Mouse (Mus musculus) heart, embryonic 16.5 days (tissue): ENCODE results near the gene Gm10277. TPM values are rescaled to one million over a fixed set of nuclear protein-coding genes. Genes with fewer than 3 reads are reported as not detected.

Experiments used
- ATAC-seq: fragments of 200-750 bp; cut with Nextera tagmentation; replicated peaks from 2 replicates; pipeline ENCODE4 v1.8.0; 2017; ENCODE audit warnings: moderate number of reproducible peaks; ENCODE audit not compliant: insufficient read depth, low FRiP score; ENCODE audit errors: extremely low read depth
- H3K27ac ChIP-seq: fragments of 300-500 bp; sonication (generic); 2 replicates; pipeline ENCODE4 v1.5.1; 2014; ENCODE audit warnings: mild to moderate bottlenecking, low read length, control low read depth, moderate library complexity
- H3K27me3 ChIP-seq: fragments of 300-500 bp; sonication (generic); 2 replicates; pipeline ENCODE4 v1.6.1; 2014; ENCODE audit warnings: low read length, mixed read lengths; ENCODE audit not compliant: control insufficient read depth, insufficient read depth
- H3K36me3 ChIP-seq: fragments of 300-500 bp; sonication (generic); 2 replicates; pipeline ENCODE4 v1.6.1; 2014; ENCODE audit not compliant: control insufficient read depth, insufficient read depth
- H3K4me1 ChIP-seq: fragments of 300-500 bp; sonication (generic); 2 replicates; pipeline ENCODE4 v1.6.1; 2014; ENCODE audit warnings: low read length, mixed read lengths; ENCODE audit not compliant: control insufficient read depth, insufficient read depth
- H3K4me2 ChIP-seq: fragments of 300-500 bp; sonication (generic); 2 replicates; pipeline ENCODE4 v1.6.1; 2014; ENCODE audit warnings: low read depth, mild to moderate bottlenecking, control low read depth, low read length
- H3K4me3 ChIP-seq: fragments of 300-500 bp; sonication (generic); 2 replicates; pipeline ENCODE4 v1.5.1; 2014; ENCODE audit warnings: mild to moderate bottlenecking, control low read depth, low read length
- H3K9ac ChIP-seq: fragments of 300-500 bp; sonication (generic); 2 replicates; pipeline ENCODE4 v1.6.1; 2014; ENCODE audit warnings: low read length, control low read depth
- H3K9me3 ChIP-seq: fragments of 300-500 bp; sonication (generic); replicated peaks from 2 replicates; pipeline ENCODE4 v1.6.1; 2016; ENCODE audit warnings: low read length; ENCODE audit not compliant: control insufficient read depth
- WGBS: fragments of 180-500 bp; shearing (Covaris S2); extraction: QIAGEN DNeasy Blood & Tissue Kit; methylation state at CpG from one replicate; pipeline ENCODE4 v1.1.7; 2014; 5-methylcytosine and 5-hydroxymethylcytosine counted together
- polyA plus RNA-seq: library from polyadenylated mRNA; unstranded; fragments of >200 nt; fragmentation: Nextera tagmentation; extraction: Ambion mirVana; gene quantifications from 2 replicates; pipeline ENCODE4 v1.2.1, GENCODE M21; 2015

Gm10277 gene
- polyA plus RNA-seq, 1 experiment from 2014 or later = 1.3 TPM

DNA sequence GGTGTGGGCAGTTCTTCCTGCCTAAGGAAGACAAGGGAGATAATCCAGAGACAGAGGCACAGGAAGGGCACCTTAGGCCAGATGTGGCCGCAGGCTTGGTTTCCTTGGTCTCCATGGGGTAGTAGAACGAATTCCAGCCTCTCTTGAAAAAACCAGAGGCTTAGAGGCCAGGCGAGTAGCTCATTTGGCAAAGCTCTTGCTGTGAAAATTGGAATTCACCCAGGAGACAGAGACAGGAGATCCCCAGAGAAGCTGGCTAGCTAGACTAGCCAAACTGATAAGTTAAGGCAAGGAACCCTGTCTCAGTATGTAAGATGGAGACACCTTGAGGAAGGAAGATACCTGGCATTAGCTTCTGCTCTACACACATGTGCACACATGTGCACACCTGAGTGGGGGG, 38.8 kb upstream of the Gm10277 start:
- no peaks in the 10 kb centered on the region for H3K9me3 ChIP-seq
- no peaks in the 10 kb centered on the region for H3K27me3 ChIP-seq
- H3K4me3 ChIP-seq = no peak overlapping the region
- H3K27ac ChIP-seq = 0 out of 2 replicates have a peak overlapping the region, but pooled peaks have one; percentile 25
- no peak for ATAC-seq
- H3K4me1 ChIP-seq = peaks cover 12% of the 10 kb centered on the region
- no peak overlapping the region for H3K4me2 ChIP-seq
- 37% methylated on average over 3 of the region's 3 CpGs for WGBS
- H3K9ac ChIP-seq = no peak overlapping the region
- peaks cover 58% of the 10 kb centered on the region for H3K36me3 ChIP-seq

DNA sequence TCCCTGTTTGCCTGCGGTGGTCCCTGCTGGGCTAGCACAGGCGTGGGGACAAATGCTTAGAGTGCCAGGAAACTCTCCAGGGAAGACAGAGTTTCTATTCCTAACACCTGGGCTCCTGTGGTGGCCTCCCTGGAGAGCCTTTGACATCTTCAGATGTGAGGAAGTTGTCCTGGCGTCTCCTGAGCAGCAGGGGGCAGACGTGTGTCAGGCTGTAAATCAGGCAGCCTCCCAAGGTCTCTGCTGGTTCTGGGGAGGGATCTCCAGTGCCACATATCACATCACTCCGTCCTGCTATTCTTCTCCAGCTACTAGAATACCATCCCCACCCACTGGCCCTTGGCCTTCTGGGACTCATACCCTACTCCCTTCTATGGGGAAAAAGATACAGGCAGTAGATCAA, 38.3 kb upstream of the Gm10277 start:
- ATAC-seq = no peak
- H3K4me2 ChIP-seq = no peak overlapping the region
- no peaks in the 10 kb centered on the region for H3K27me3 ChIP-seq
- H3K27ac ChIP-seq = 0 out of 2 replicates have a peak overlapping the region, but pooled peaks have one; percentile 25
- H3K9ac ChIP-seq = no peak overlapping the region
- 13% methylated on average over 5 of the region's 5 CpGs for WGBS
- peaks cover 62% of the 10 kb centered on the region for H3K36me3 ChIP-seq
- H3K4me1 ChIP-seq = peaks cover 12% of the 10 kb centered on the region
- no peaks in the 10 kb centered on the region for H3K9me3 ChIP-seq
- no peak overlapping the region for H3K4me3 ChIP-seq

DNA sequence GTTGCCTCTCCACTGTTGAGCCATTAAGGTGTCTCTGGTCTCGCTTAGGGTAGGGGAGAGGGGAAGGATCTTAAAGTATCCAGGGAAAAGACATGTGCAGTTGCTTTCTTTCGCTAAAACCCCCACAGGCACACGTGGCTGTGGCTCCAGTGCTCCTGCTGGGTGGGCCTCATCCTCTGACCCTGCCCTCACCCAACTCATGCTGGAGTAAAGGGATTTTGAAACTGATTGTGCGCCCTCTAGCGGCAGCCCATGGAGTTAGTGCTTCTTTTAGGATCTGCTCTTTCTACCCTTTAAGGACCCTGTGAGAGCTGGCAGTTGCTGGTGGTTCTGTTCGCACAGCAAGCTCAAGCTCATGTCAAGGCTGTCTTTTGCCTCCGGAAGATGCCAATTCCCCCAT, 35.2 kb upstream of the Gm10277 start:
- no peak for ATAC-seq
- peaks cover 72% of the 10 kb centered on the region for H3K36me3 ChIP-seq
- no peak overlapping the region for H3K4me3 ChIP-seq
- no peak overlapping the region for H3K27ac ChIP-seq
- 25% methylated on average over 7 of the region's 7 CpGs for WGBS
- H3K4me2 ChIP-seq = no peak overlapping the region
- H3K9ac ChIP-seq = no peak overlapping the region
- H3K27me3 ChIP-seq = no peaks in the 10 kb centered on the region
- no peaks in the 10 kb centered on the region for H3K9me3 ChIP-seq
- H3K4me1 ChIP-seq = peaks cover 12% of the 10 kb centered on the region

DNA sequence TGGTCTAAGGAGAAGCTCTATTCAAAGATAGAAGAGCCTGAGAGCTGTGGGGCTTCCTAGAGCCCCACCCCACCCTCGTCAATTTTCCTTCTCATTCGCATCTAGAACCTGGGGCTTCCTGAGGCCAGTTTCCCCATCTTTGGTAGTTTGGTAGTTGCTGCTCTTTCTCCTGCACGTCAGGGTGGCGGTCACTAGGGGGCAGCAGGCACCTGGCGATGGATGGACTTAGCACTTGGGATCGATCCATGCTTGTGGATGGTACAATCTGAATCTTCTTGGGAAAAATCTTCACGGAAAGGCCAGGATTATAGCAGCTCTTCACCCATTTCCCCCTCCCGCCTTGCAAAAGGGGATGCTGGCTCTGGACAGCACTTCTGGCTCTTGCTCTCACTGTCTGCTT, 34.1 kb upstream of the Gm10277 start:
- H3K4me3 ChIP-seq = no peak overlapping the region
- H3K4me2 ChIP-seq = no peak overlapping the region
- no peak overlapping the region for H3K27ac ChIP-seq
- no peak overlapping the region for H3K9ac ChIP-seq
- no peaks in the 10 kb centered on the region for H3K9me3 ChIP-seq
- H3K36me3 ChIP-seq = peaks cover 67% of the 10 kb centered on the region
- H3K27me3 ChIP-seq = no peaks in the 10 kb centered on the region
- ATAC-seq = no peak
- WGBS = 23% methylated on average over 8 of the region's 8 CpGs
- peaks cover 17% of the 10 kb centered on the region for H3K4me1 ChIP-seq

DNA sequence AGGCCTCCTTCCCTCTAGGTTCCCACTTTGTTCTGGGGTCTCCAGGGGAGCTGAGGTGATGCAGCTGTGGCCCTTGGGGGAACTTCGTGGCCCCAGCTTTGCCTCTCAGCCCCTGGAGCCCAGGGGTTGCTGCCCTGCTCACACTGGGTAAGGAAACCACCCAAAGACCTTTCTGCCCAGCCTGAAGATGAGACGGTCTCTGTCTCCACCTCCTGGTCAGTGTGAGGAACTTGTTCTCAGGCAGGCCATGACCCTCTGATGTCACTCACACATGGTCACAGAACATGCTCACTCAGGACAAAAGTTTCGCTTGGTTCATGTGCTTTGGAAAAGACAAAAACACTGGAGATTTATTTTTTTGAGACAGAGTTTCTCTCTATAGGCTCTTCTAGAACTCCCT, 28.5 kb upstream of the Gm10277 start:
- peak; percentile 71; the same call in 1 of the 2 replicates for ATAC-seq
- Histone ChIP-seq H3K36me3 (peaks cover 46% of the 10 kb centered on the region), H3K9ac (no peak overlapping the region), H3K4me3 (no peak overlapping the region), H3K4me2 (no peak overlapping the region), H3K27me3 (no peaks in the 10 kb centered on the region), H3K9me3 (no peaks in the 10 kb centered on the region), H3K27ac (no peak overlapping the region), H3K4me1 (peaks cover 16% of the 10 kb centered on the region)
- WGBS = 16% methylated on average over 3 of the region's 3 CpGs

DNA sequence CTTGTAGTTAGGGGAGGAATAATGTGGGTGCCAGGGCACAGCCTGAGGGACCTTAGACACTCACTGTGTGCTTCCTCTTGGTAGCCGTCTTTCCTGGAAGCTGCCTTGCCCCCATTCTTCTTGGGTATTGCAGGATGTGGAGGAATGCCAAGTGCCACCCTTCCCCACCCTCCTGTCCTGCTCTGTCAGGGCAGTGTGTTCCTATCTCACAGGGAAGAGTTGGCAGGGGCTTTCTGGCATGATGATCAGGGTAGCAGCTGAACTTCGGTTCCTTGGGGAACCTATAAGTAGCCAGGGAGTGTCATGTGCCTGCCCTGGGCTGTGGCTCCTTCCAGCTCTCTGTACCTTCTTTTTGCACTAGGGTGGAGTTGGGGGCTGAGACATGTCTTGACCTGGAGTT, 26.4 kb upstream of the Gm10277 start:
- no peak overlapping the region for H3K4me2 ChIP-seq
- ATAC-seq = no peak
- no peak overlapping the region for H3K27ac ChIP-seq
- peaks cover 26% of the 10 kb centered on the region for H3K36me3 ChIP-seq
- no peak overlapping the region for H3K9ac ChIP-seq
- H3K9me3 ChIP-seq = no peaks in the 10 kb centered on the region
- H3K27me3 ChIP-seq = no peaks in the 10 kb centered on the region
- no peak overlapping the region for H3K4me3 ChIP-seq
- WGBS = 36% methylated on average over 2 of the region's 2 CpGs
- H3K4me1 ChIP-seq = peaks cover 34% of the 10 kb centered on the region

DNA sequence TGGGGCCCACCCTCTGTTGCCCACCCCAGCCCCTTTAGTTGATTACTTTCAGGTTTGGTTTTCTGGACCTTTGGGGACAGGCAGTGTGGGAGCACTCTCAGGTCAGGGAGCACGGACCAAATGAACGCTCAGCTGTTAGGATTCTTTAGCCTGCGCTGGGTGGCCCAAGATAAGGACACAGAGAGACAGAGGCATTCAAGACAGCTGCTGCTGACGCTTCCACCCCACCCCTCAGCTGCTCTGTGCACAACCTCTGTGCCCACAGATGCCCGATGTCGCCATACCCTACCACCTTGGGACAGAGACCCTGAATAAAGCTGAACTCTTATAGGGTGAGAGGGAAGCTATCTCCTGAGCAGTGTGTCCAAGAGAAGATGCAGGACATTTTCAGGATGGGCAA, 22.5 kb upstream of the Gm10277 start:
- Histone ChIP-seq H3K9ac (no peak overlapping the region), H3K9me3 (no peaks in the 10 kb centered on the region), H3K4me2 (no peak overlapping the region), H3K27me3 (no peaks in the 10 kb centered on the region), H3K4me1 (peaks cover 63% of the 10 kb centered on the region), H3K36me3 (peaks cover 10% of the 10 kb centered on the region), H3K27ac (no peak overlapping the region), H3K4me3 (no peak overlapping the region)
- no peak for ATAC-seq
- 44% methylated on average over 6 of the region's 6 CpGs for WGBS

DNA sequence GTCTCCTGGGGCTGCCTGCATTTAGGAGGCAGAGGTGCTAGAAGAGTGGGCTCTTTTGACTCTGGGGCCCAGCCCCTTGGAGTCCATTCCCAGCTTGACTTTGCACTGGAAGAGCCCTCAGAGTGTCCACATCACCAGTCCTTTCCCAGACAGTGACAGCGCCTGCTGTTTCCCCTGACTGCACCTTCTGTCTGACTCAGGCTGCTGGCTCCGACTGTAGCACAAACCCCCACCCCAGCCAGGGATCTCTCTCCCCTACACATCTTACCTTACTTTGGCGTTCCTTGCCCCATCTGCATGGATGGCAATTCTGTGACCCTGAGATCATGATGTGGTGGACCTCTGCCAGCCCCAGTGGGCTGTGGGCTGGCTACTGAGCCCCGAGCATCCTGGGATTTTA, 21.7 kb upstream of the Gm10277 start:
- H3K27me3 ChIP-seq = no peaks in the 10 kb centered on the region
- 58% methylated on average over 4 of the region's 4 CpGs for whole genome bisulfite sequencing
- peak overlapping the region; percentile 11; the same call in 1 of the 2 replicates for H3K9ac ChIP-seq
- H3K9me3 ChIP-seq = no peaks in the 10 kb centered on the region
- no peak overlapping the region for H3K4me3 ChIP-seq
- no peak overlapping the region for H3K4me2 ChIP-seq
- peaks cover 67% of the 10 kb centered on the region for H3K4me1 ChIP-seq
- peaks cover 10% of the 10 kb centered on the region for H3K36me3 ChIP-seq
- ATAC-seq = no peak
- H3K27ac ChIP-seq = no peak overlapping the region

DNA sequence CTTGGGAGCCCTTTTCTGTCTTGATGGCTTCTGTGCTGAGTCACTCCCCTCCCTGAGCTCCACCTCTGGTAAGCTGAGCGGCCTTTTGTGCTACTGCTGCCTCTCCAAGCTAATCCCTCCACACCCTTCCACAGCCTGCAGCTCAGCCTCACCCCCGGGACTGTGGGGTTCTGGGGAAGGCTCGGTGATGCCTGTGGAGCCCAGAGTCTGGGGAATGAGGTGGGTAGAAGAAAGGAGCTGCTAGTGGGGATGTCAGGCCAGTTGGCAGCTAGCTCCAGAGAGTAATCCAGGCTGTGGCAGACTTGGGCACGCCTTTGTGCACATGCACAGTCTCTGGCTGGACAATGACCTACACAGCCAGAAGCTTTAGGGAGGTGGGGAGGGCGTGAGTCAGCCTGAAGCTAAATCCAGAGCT, 20.5 kb upstream of the Gm10277 start:
- Histone ChIP-seq H3K4me2 (peak overlapping the region; percentile 36), H3K27me3 (no peaks in the 10 kb centered on the region), H3K27ac (peak overlapping the region; percentile 73), H3K9ac (peak overlapping the region; percentile 54), H3K9me3 (no peaks in the 10 kb centered on the region), H3K4me1 (peaks cover 69% of the 10 kb centered on the region), H3K36me3 (peaks cover 7% of the 10 kb centered on the region), H3K4me3 (no peak overlapping the region)
- ATAC-seq = peak; percentile 71
- 37% methylated on average over 5 of the region's 5 CpGs for WGBS
